Mouse (Mus musculus) MEL (cell line): ENCODE data around the gene Hira. TPM values are rescaled to one million over a fixed set of nuclear protein-coding genes. Genes with fewer than 3 reads are reported as not detected.
"Not testable (repeated sequence)": the region's sequence is repeated elsewhere in the genome, so short reads cannot be mapped to it uniquely, and the experiment has no call there.

Experiments
- DNase-seq: peaks from one replicate; pipeline ENCODE4 v3.0.0; 2011; ENCODE audit warnings: low read depth, low spot score
- H3K27ac ChIP-seq: 2 replicates; pipeline ENCODE4 v1.5.1; 2012; ENCODE audit warnings: low read depth, mild to moderate bottlenecking, control low read depth, low read length, moderate library complexity; ENCODE audit not compliant: control insufficient read depth
- H3K27me3 ChIP-seq, 2 experiments: fragments of 150-350 bp in 1 of 2; sonication (generic) in 1 of 2; 2 replicates each; pipeline ENCODE4 v1.6.1; 2012; ENCODE audit warnings: low read length in 2 of 2, mild to moderate bottlenecking in 2 of 2, improper control_type of control experiment in 1 of 2, moderate library complexity in 1 of 2; ENCODE audit not compliant: insufficient read depth in 2 of 2, control insufficient read depth in 1 of 2
- H3K36me3 ChIP-seq, 2 experiments: 2 replicates each; pipeline ENCODE4 v1.6.1; 2012 to 2014; ENCODE audit warnings: low read length in 2 of 2, improper control_type of control experiment in 1 of 2, inconsistent platforms in 1 of 2, mild to moderate bottlenecking in 1 of 2; ENCODE audit not compliant: insufficient read depth in 2 of 2, control insufficient read depth in 1 of 2
- H3K4me1 ChIP-seq, 2 experiments: fragments of 150-350 bp in 1 of 2; sonication (generic) in 1 of 2; 2 replicates each; pipeline ENCODE4 v1.6.1; 2012; ENCODE audit warnings: low read length in 2 of 2, improper control_type of control experiment in 1 of 2, mild to moderate bottlenecking in 1 of 2; ENCODE audit not compliant: insufficient read depth in 2 of 2, control insufficient read depth in 1 of 2
- H3K4me3 ChIP-seq, 2 experiments: fragments of 150-350 bp in 1 of 2; sonication (generic) in 1 of 2; 2 replicates each; pipeline ENCODE4 v1.5.1; 2012; ENCODE audit warnings: low read depth in 2 of 2, low read length in 2 of 2, mild to moderate bottlenecking in 2 of 2, moderate library complexity in 2 of 2, control low read depth in 1 of 2, improper control_type of control experiment in 1 of 2; ENCODE audit not compliant: control insufficient read depth in 1 of 2, insufficient read depth in 1 of 2
- H3K79me2 ChIP-seq: 2 replicates; pipeline ENCODE4 v1.6.1; 2012; ENCODE audit warnings: mild to moderate bottlenecking, low read length, moderate library complexity; ENCODE audit not compliant: control insufficient read depth, poor library complexity, insufficient read depth
- H3K9ac ChIP-seq: 2 replicates; pipeline ENCODE4 v1.6.1; 2012; ENCODE audit warnings: low read depth, mild to moderate bottlenecking, control low read depth, low read length, moderate library complexity; ENCODE audit not compliant: control insufficient read depth, poor library complexity, severe bottlenecking
- H3K9me3 ChIP-seq: fragments of 150-350 bp; sonication (generic); replicated peaks from 2 replicates; pipeline ENCODE4 v1.6.1; 2012; ENCODE audit warnings: mild to moderate bottlenecking, low read length, improper control_type of control experiment, moderate library complexity; ENCODE audit not compliant: insufficient read depth
- BHLHE40 ChIP-seq: IDR thresholded peaks from 2 replicates; pipeline ENCODE4 v1.6.1; 2012; ENCODE audit warnings: low read depth, mild to moderate bottlenecking, inconsistent platforms, low read length, improper control_type of control experiment, borderline replicate concordance
- CTCF ChIP-seq, 3 experiments: IDR thresholded peaks in 2 of 3; conservative IDR thresholded peaks in 1 of 3; 2 replicates each; pipeline ENCODE4 v1.5.1; 2011 to 2012; ENCODE audit warnings: low read length in 3 of 3, low read depth in 2 of 3, mild to moderate bottlenecking in 2 of 3, improper control_type of control experiment in 1 of 3, inconsistent platforms in 1 of 3, mixed read lengths in 1 of 3, moderate library complexity in 1 of 3; ENCODE audit not compliant: control insufficient read depth in 1 of 3, insufficient read depth in 1 of 3, poor library complexity in 1 of 3, severe bottlenecking in 1 of 3
- E2F4 ChIP-seq: IDR thresholded peaks from 2 replicates; pipeline ENCODE4 v1.6.1; 2011; ENCODE audit warnings: low read depth, low read length, improper control_type of control experiment, borderline replicate concordance
- ETS1 ChIP-seq: IDR thresholded peaks from 2 replicates; pipeline ENCODE4 v1.6.1; 2012; ENCODE audit warnings: low read depth, mild to moderate bottlenecking, inconsistent platforms, low read length, improper control_type of control experiment, moderate library complexity
- HCFC1 ChIP-seq: IDR thresholded peaks from 2 replicates; pipeline ENCODE4 v1.6.1; 2012; ENCODE audit warnings: low read depth, mild to moderate bottlenecking, inconsistent platforms, low read length, improper control_type of control experiment, moderate library complexity
- MAFK ChIP-seq: IDR thresholded peaks from 2 replicates; pipeline ENCODE4 v1.6.1; 2011; ENCODE audit warnings: low read depth, mild to moderate bottlenecking, low read length, improper control_type of control experiment, borderline replicate concordance
- MAX ChIP-seq: IDR thresholded peaks from 2 replicates; pipeline ENCODE4 v1.6.1; 2011; ENCODE audit warnings: low read length, improper control_type of control experiment
- MYC ChIP-seq: IDR thresholded peaks from 2 replicates; pipeline ENCODE4 v1.6.1; 2011; ENCODE audit warnings: low read depth, mild to moderate bottlenecking, low read length, improper control_type of control experiment, moderate library complexity
- NRF1 ChIP-seq: IDR thresholded peaks from 2 replicates; pipeline ENCODE4 v1.6.1; 2014; ENCODE audit warnings: low read depth, mild to moderate bottlenecking, inconsistent platforms, low read length, improper control_type of control experiment, moderate library complexity; ENCODE audit not compliant: poor library complexity, insufficient read depth, severe bottlenecking
- RAD21 ChIP-seq: IDR thresholded peaks from 2 replicates; pipeline ENCODE4 v1.6.1; 2011; ENCODE audit warnings: mild to moderate bottlenecking, low read depth, low read length, improper control_type of control experiment
- SMC3 ChIP-seq: IDR thresholded peaks from 2 replicates; pipeline ENCODE4 v1.6.1; 2011; ENCODE audit warnings: low read depth, low read length, improper control_type of control experiment
- TBP ChIP-seq: IDR thresholded peaks from 2 replicates; pipeline ENCODE4 v1.8.0; 2011; ENCODE audit warnings: low read depth, low read length, improper control_type of control experiment
- TCF12 ChIP-seq: IDR thresholded peaks from 2 replicates; pipeline ENCODE4 v1.6.1; 2014; ENCODE audit warnings: low read depth, mild to moderate bottlenecking, inconsistent platforms, low read length, improper control_type of control experiment, moderate library complexity
- USF2 ChIP-seq, 2 experiments: IDR thresholded peaks; 2 replicates each; pipeline ENCODE4 v1.6.1; 2011 to 2012; ENCODE audit warnings: improper control_type of control experiment in 2 of 2, low read length in 2 of 2, borderline replicate concordance in 1 of 2, inconsistent platforms in 1 of 2, low read depth in 1 of 2, mild to moderate bottlenecking in 1 of 2; ENCODE audit not compliant: insufficient read depth in 1 of 2
- ZC3H11A ChIP-seq: IDR thresholded peaks from 2 replicates; pipeline ENCODE4 v1.6.1; 2012; ENCODE audit warnings: low read depth, mild to moderate bottlenecking, inconsistent platforms, low read length, improper control_type of control experiment
- ZNF384 ChIP-seq: IDR thresholded peaks from 2 replicates; pipeline ENCODE4 v1.6.1; 2012; ENCODE audit warnings: low read depth, mild to moderate bottlenecking, inconsistent platforms, low read length, improper control_type of control experiment
- polyA plus RNA-seq, 2 experiments: library from polyadenylated mRNA; stranded (reverse) in 1 of 2; unstranded in 1 of 2; fragments of >175 nt in 1 of 2; fragments of >200 nt in 1 of 2; gene quantifications; 2 replicates each; pipeline versions ENCODE4 v1.2.1 to v1.2.4; 2012; ENCODE audit warnings: low replicate concordance in 2 of 2, low read depth in 1 of 2; ENCODE audit not compliant: insufficient read length in 2 of 2, insufficient read depth in 1 of 2, missing spikeins in 1 of 2
- total RNA-seq: library from RNA; depleted of rRNA; stranded (reverse); fragments of 300-350 nt; gene quantifications from 2 replicates; pipeline ENCODE4 v1.2.3, GENCODE M21; 2012

The Hira gene
- total and polyA plus RNA-seq, 3 experiments: 40.9 to 203 TPM; not detected in 1

GRCm38 (mm10) chr16:18858551-18858950 lies 18.3 kb upstream of the Hira start:
- no peak overlapping the region for H3K27ac ChIP-seq
- TF ChIP-seq ZNF384 (peak; percentile 74), HCFC1 (no peak), BHLHE40 (no peak), TCF12 (no peak), MYC (no peak), MAX (no peak), NRF1 (no peak), SMC3 (peak; percentile 75), RAD21 (peak; percentile 76), CTCF (IDR thresholded peaks at IDR 0.05 in 2 of 3, conservative IDR thresholded peaks at IDR 0.05 in 1 of 3; ENCODE audit: control insufficient read depth in 1 of 3, insufficient read depth in 1 of 3, low read depth in 2 of 3, low read length in 3 of 3, poor library complexity in 1 of 3, severe bottlenecking in 1 of 3) (peak; percentile 18 to 84 (median 57); a peak in 5 of 6 replicates), ETS1 (no peak), MAFK (no peak), ZC3H11A (peak; percentile 77), USF2 (IDR thresholded peaks at IDR 0.05; ENCODE audit: borderline replicate concordance in 1 of 2, insufficient read depth in 1 of 2, low read depth in 1 of 2, low read length in 2 of 2) (no peak)
- TF ChIP-seq, all 39 proteins: peak for 5
- Histone ChIP-seq H3K4me1 (peaks cover 0 to 2% of the 10 kb centered on the region in 2 experiments; a peak in 1 of 4 replicates), H3K9ac (no peak overlapping the region), H3K36me3 (peaks cover 0 to 4% of the 10 kb centered on the region in 2 experiments; a peak in 2 of 4 replicates), H3K79me2 (no peaks in the 10 kb centered on the region), H3K27me3 (no peaks in the 10 kb centered on the region), H3K4me3 (no peak overlapping the region), H3K9me3 (no peaks in the 10 kb centered on the region)
- DNase-seq: peak; percentile 77

GRCm38 (mm10) chr16:18860186-18860585 lies 16.7 kb upstream of the Hira start:
- no peak overlapping the region for H3K4me3 ChIP-seq
- no peaks in the 10 kb centered on the region for H3K36me3 ChIP-seq
- no peak overlapping the region for H3K9ac ChIP-seq
- DNase-seq: no peak
- peaks cover 0 to 2% of the 10 kb centered on the region in 2 experiments; a peak in 1 of 4 replicates for H3K4me1 ChIP-seq
- no peaks in the 10 kb centered on the region for H3K9me3 ChIP-seq
- no peaks in the 10 kb centered on the region for H3K27me3 ChIP-seq
- TF ChIP-seq TBP (no peak), CTCF (IDR thresholded peaks at IDR 0.05 in 2 of 3, conservative IDR thresholded peaks at IDR 0.05 in 1 of 3; ENCODE audit: control insufficient read depth in 1 of 3, insufficient read depth in 1 of 3, low read depth in 2 of 3, low read length in 3 of 3, poor library complexity in 1 of 3, severe bottlenecking in 1 of 3) (no peak), E2F4 (no peak)
- H3K27ac ChIP-seq: no peak overlapping the region
- no peaks in the 10 kb centered on the region for H3K79me2 ChIP-seq

GRCm38 (mm10) chr16:18870495-18870894 lies 6.3 kb upstream of the Hira start:
- H3K4me3 ChIP-seq, H3K27me3 ChIP-seq, H3K36me3 ChIP-seq, H3K79me2 ChIP-seq, H3K9me3 ChIP-seq, H3K4me1 ChIP-seq, H3K9ac ChIP-seq, DNase-seq, H3K27ac ChIP-seq: not testable (repeated sequence)
